Mouse (Mus musculus): ENCODE data around the gene Mob4.

- TF ChIP-seq EP300 (IDR thresholded peaks at IDR 0.05; ENCODE audit: low read depth) (no peak), CTCF (IDR thresholded peaks at IDR 0.05; ENCODE audit: low read depth) (no peak)
These were observed 65.4 kb downstream of the Mob4 start for GRCm38 (mm10) chr1:55196327-55197003.
